Mouse (Mus musculus): ENCODE results near the gene Lmod3. TPM values are rescaled to one million over a fixed set of nuclear protein-coding genes. Genes with fewer than 3 reads are reported as not detected.

The Lmod3 gene
- polyA plus RNA-seq, 1 experiment from 2014 or later = 27.8 TPM

GRCm38 (mm10) chr6:97245200-97245599, 7.4 kb downstream of the Lmod3 start:
- Histone ChIP-seq H3K4me2 (ENCODE audit: low read depth, low read length) (no peak overlapping the region), H3K27me3 (ENCODE audit: control insufficient read depth, insufficient read depth, low read length) (no peaks in the 10 kb centered on the region), H3K36me3 (ENCODE audit: control insufficient read depth, insufficient read depth) (peaks cover 10% of the 10 kb centered on the region), H3K4me1 (ENCODE audit: control insufficient read depth, insufficient read depth, low read length) (no peaks in the 10 kb centered on the region), H3K9me3 (replicated peaks; ENCODE audit: control insufficient read depth, low read length) (no peaks in the 10 kb centered on the region), H3K4me3 (ENCODE audit: low read length) (no peak overlapping the region), H3K9ac (ENCODE audit: low read length) (no peak overlapping the region), H3K27ac (ENCODE audit: low read length) (no peak overlapping the region)
- no peak for ATAC-seq (replicated peaks; ENCODE audit: extremely low read depth, insufficient read depth, low FRiP score)

GRCm38 (mm10) chr6:97242522-97242921, 10.0 kb downstream of the Lmod3 start:
- no peaks in the 10 kb centered on the region for H3K4me1 ChIP-seq (ENCODE audit: control insufficient read depth, insufficient read depth, low read length)
- no peak overlapping the region for H3K27ac ChIP-seq (ENCODE audit: low read length)
- H3K27me3 ChIP-seq (ENCODE audit: control insufficient read depth, insufficient read depth, low read length) = no peaks in the 10 kb centered on the region
- no peak for ATAC-seq (replicated peaks; ENCODE audit: extremely low read depth, insufficient read depth, low FRiP score)
- H3K4me3 ChIP-seq (ENCODE audit: low read length) = no peak overlapping the region
- H3K9me3 ChIP-seq (replicated peaks; ENCODE audit: control insufficient read depth, low read length) = peaks cover 5% of the 10 kb centered on the region; the same call in 1 of the 2 replicates
- peaks cover 14% of the 10 kb centered on the region for H3K36me3 ChIP-seq (ENCODE audit: control insufficient read depth, insufficient read depth)
- H3K4me2 ChIP-seq (ENCODE audit: low read depth, low read length) = no peak overlapping the region
- no peak overlapping the region for H3K9ac ChIP-seq (ENCODE audit: low read length)
- 78% methylated on average over 4 of the region's 4 CpGs for WGBS

GRCm38 (mm10) chr6:97240092-97240491, 12.5 kb downstream of the Lmod3 start:
- no peak for ATAC-seq (replicated peaks; ENCODE audit: extremely low read depth, insufficient read depth, low FRiP score)

GRCm38 (mm10) chr6:97239360-97239759, 13.2 kb downstream of the Lmod3 start:
- H3K9me3 ChIP-seq (replicated peaks; ENCODE audit: control insufficient read depth, low read length) = peaks cover 5% of the 10 kb centered on the region; the same call in 1 of the 2 replicates
- no peaks in the 10 kb centered on the region for H3K27me3 ChIP-seq (ENCODE audit: control insufficient read depth, insufficient read depth, low read length)
- H3K27ac ChIP-seq (ENCODE audit: low read length) = no peak overlapping the region
- H3K36me3 ChIP-seq (ENCODE audit: control insufficient read depth, insufficient read depth) = peaks cover 13% of the 10 kb centered on the region
- no peak for ATAC-seq (replicated peaks; ENCODE audit: extremely low read depth, insufficient read depth, low FRiP score)
- H3K4me1 ChIP-seq (ENCODE audit: control insufficient read depth, insufficient read depth, low read length) = no peaks in the 10 kb centered on the region
- H3K9ac ChIP-seq (ENCODE audit: low read length) = no peak overlapping the region
- no peak overlapping the region for H3K4me3 ChIP-seq (ENCODE audit: low read length)
- 92% methylated on average over 6 of the region's 6 CpGs for WGBS
- H3K4me2 ChIP-seq (ENCODE audit: low read depth, low read length) = no peak overlapping the region

More at GRCm38 (mm10) chr6:97240092-97240491, 12.5 kb downstream of the Lmod3 start:
- Histone ChIP-seq H3K9ac (ENCODE audit: low read length) (no peak overlapping the region), H3K36me3 (ENCODE audit: control insufficient read depth, insufficient read depth) (peaks cover 13% of the 10 kb centered on the region), H3K27me3 (ENCODE audit: control insufficient read depth, insufficient read depth, low read length) (no peaks in the 10 kb centered on the region), H3K27ac (ENCODE audit: low read length) (no peak overlapping the region), H3K4me2 (ENCODE audit: low read depth, low read length) (no peak overlapping the region), H3K4me1 (ENCODE audit: control insufficient read depth, insufficient read depth, low read length) (no peaks in the 10 kb centered on the region), H3K4me3 (ENCODE audit: low read length) (no peak overlapping the region), H3K9me3 (replicated peaks; ENCODE audit: control insufficient read depth, low read length) (peaks cover 5% of the 10 kb centered on the region; the same call in 1 of the 2 replicates)
- 80% methylated on average over 5 of the region's 5 CpGs for WGBS

- 95% methylated on average over 5 of the region's 5 CpGs for WGBS
- Histone ChIP-seq H3K36me3 (ENCODE audit: control insufficient read depth, insufficient read depth) (peaks cover 36% of the 10 kb centered on the region), H3K27ac (ENCODE audit: low read length) (no peak overlapping the region), H3K27me3 (ENCODE audit: control insufficient read depth, insufficient read depth, low read length) (no peaks in the 10 kb centered on the region), H3K4me1 (ENCODE audit: control insufficient read depth, insufficient read depth, low read length) (no peaks in the 10 kb centered on the region), H3K9me3 (replicated peaks; ENCODE audit: control insufficient read depth, low read length) (peaks cover 5% of the 10 kb centered on the region; the same call in 1 of the 2 replicates), H3K4me2 (ENCODE audit: low read depth, low read length) (no peak overlapping the region), H3K4me3 (ENCODE audit: low read length) (no peak overlapping the region), H3K9ac (ENCODE audit: low read length) (no peak overlapping the region)
- no peak for ATAC-seq (replicated peaks; ENCODE audit: extremely low read depth, insufficient read depth, low FRiP score)
Measured at GRCm38 (mm10) chr6:97236088-97236487, 16.5 kb downstream of the Lmod3 start.

- Histone ChIP-seq H3K36me3 (ENCODE audit: control insufficient read depth, insufficient read depth) (peaks cover 44% of the 10 kb centered on the region), H3K27me3 (ENCODE audit: control insufficient read depth, insufficient read depth, low read length) (no peaks in the 10 kb centered on the region)
- 83% methylated on average over 7 of the region's 7 CpGs for WGBS
Measured at GRCm38 (mm10) chr6:97234911-97235668, 17.5 kb downstream of the Lmod3 start.

GRCm38 (mm10) chr6:97227067-97227847, 25.3 kb downstream of the Lmod3 start:
- 93% methylated on average over 9 of the region's 9 CpGs for WGBS
- no peak overlapping the region for H3K4me2 ChIP-seq (ENCODE audit: low read depth, low read length)
- H3K27ac ChIP-seq (ENCODE audit: low read length) = no peak overlapping the region
- H3K4me3 ChIP-seq (ENCODE audit: low read length) = no peak overlapping the region
- H3K4me1 ChIP-seq (ENCODE audit: control insufficient read depth, insufficient read depth, low read length) = peaks cover 35% of the 10 kb centered on the region
- H3K27me3 ChIP-seq (ENCODE audit: control insufficient read depth, insufficient read depth, low read length) = no peaks in the 10 kb centered on the region
- H3K36me3 ChIP-seq (ENCODE audit: control insufficient read depth, insufficient read depth) = peaks cover 29% of the 10 kb centered on the region
- no peaks in the 10 kb centered on the region for H3K9me3 ChIP-seq (replicated peaks; ENCODE audit: control insufficient read depth, low read length)
- ATAC-seq (replicated peaks; ENCODE audit: extremely low read depth, insufficient read depth, low FRiP score) = no peak
- H3K9ac ChIP-seq (ENCODE audit: low read length) = no peak overlapping the region

More at GRCm38 (mm10) chr6:97234911-97235668, 17.5 kb downstream of the Lmod3 start:
- ATAC-seq (replicated peaks; ENCODE audit: extremely low read depth, insufficient read depth, low FRiP score) = no peak
- Histone ChIP-seq H3K4me1 (ENCODE audit: control insufficient read depth, insufficient read depth, low read length) (no peaks in the 10 kb centered on the region), H3K4me3 (ENCODE audit: low read length) (no peak overlapping the region), H3K27ac (ENCODE audit: low read length) (no peak overlapping the region), H3K9ac (ENCODE audit: low read length) (no peak overlapping the region), H3K9me3 (replicated peaks; ENCODE audit: control insufficient read depth, low read length) (peaks cover 5% of the 10 kb centered on the region; the same call in 1 of the 2 replicates), H3K4me2 (ENCODE audit: low read depth, low read length) (no peak overlapping the region)

- Histone ChIP-seq H3K4me3 (ENCODE audit: low read length) (no peak overlapping the region), H3K27ac (ENCODE audit: low read length) (peak overlapping the region; percentile 90), H3K9ac (ENCODE audit: low read length) (peak overlapping the region; percentile 56), H3K36me3 (ENCODE audit: control insufficient read depth, insufficient read depth) (peaks cover 18% of the 10 kb centered on the region), H3K27me3 (ENCODE audit: control insufficient read depth, insufficient read depth, low read length) (no peaks in the 10 kb centered on the region), H3K4me2 (ENCODE audit: low read depth, low read length) (no peak overlapping the region), H3K9me3 (replicated peaks; ENCODE audit: control insufficient read depth, low read length) (no peaks in the 10 kb centered on the region), H3K4me1 (ENCODE audit: control insufficient read depth, insufficient read depth, low read length) (peaks cover 47% of the 10 kb centered on the region)
- peak; percentile 45; the same call in 1 of the 2 replicates for ATAC-seq (replicated peaks; ENCODE audit: extremely low read depth, insufficient read depth, low FRiP score)
- WGBS = 26% methylated on average over 1 of the region's 1 CpGs
Measured at GRCm38 (mm10) chr6:97226083-97226491, 26.5 kb downstream of the Lmod3 start.

- Histone ChIP-seq H3K27ac (ENCODE audit: low read length) (no peak overlapping the region), H3K9ac (ENCODE audit: low read length) (no peak overlapping the region), H3K36me3 (ENCODE audit: control insufficient read depth, insufficient read depth) (peaks cover 5% of the 10 kb centered on the region), H3K4me2 (ENCODE audit: low read depth, low read length) (no peak overlapping the region), H3K4me3 (ENCODE audit: low read length) (no peak overlapping the region), H3K27me3 (ENCODE audit: control insufficient read depth, insufficient read depth, low read length) (no peaks in the 10 kb centered on the region), H3K4me1 (ENCODE audit: control insufficient read depth, insufficient read depth, low read length) (peaks cover 48% of the 10 kb centered on the region), H3K9me3 (replicated peaks; ENCODE audit: control insufficient read depth, low read length) (no peaks in the 10 kb centered on the region)
- ATAC-seq (replicated peaks; ENCODE audit: extremely low read depth, insufficient read depth, low FRiP score) = no peak
- WGBS = 92% methylated on average over 8 of the region's 8 CpGs
Measured at GRCm38 (mm10) chr6:97224505-97224904, 28.1 kb downstream of the Lmod3 start.
